Mouse (Mus musculus): ENCODE results near the gene Pald1. TPM values are rescaled to one million over a fixed set of nuclear protein-coding genes. Genes with fewer than 3 reads are reported as not detected.

The Pald1 gene
- polyA plus RNA-seq, 1 experiment from 2014 or later = 35.7 TPM

- peaks cover 19% of the 10 kb centered on the region for H3K4me1 ChIP-seq (replicated peaks)
- H3K4me3 ChIP-seq = no peak overlapping the region
- DNase-seq (ENCODE audit: low spot score) = no peak
- no peaks in the 10 kb centered on the region for H3K27me3 ChIP-seq (ENCODE audit: insufficient read depth, poor library complexity, severe bottlenecking)
- WGBS = 80% methylated on average over 8 of the region's 8 CpGs
- peaks cover 32% of the 10 kb centered on the region for H3K36me3 ChIP-seq
- no peak overlapping the region for H3K27ac ChIP-seq
- H3K9me3 ChIP-seq = peaks cover 7% of the 10 kb centered on the region; the same call in 1 of the 2 replicates
Observed at GRCm38 (mm10) chr10:61359411-61359810, 23.9 kb downstream of the Pald1 start.

- Histone ChIP-seq H3K27me3 (ENCODE audit: insufficient read depth, poor library complexity, severe bottlenecking) (no peaks in the 10 kb centered on the region), H3K4me1 (replicated peaks) (peaks cover 12% of the 10 kb centered on the region), H3K4me3 (no peak overlapping the region), H3K36me3 (peaks cover 42% of the 10 kb centered on the region), H3K27ac (0 out of 2 replicates have a peak overlapping the region, but pooled peaks have one; percentile 23), H3K9me3 (peaks cover 7% of the 10 kb centered on the region; the same call in 1 of the 2 replicates)
- WGBS = 66% methylated on average over 8 of the region's 8 CpGs
- DNase-seq (ENCODE audit: low spot score) = no peak
Observed at GRCm38 (mm10) chr10:61357658-61358057, 25.7 kb downstream of the Pald1 start.

GRCm38 (mm10) chr10:61356568-61356967, 26.8 kb downstream of the Pald1 start:
- Histone ChIP-seq H3K36me3 (peaks cover 53% of the 10 kb centered on the region), H3K4me3 (no peak overlapping the region), H3K27ac (no peak overlapping the region), H3K9me3 (peaks cover 7% of the 10 kb centered on the region; the same call in 1 of the 2 replicates), H3K27me3 (ENCODE audit: insufficient read depth, poor library complexity, severe bottlenecking) (no peaks in the 10 kb centered on the region), H3K4me1 (replicated peaks) (peaks cover 8% of the 10 kb centered on the region)
- DNase-seq (ENCODE audit: low spot score) = no peak
- 94% methylated on average over 8 of the region's 8 CpGs for WGBS

GRCm38 (mm10) chr10:61356095-61356494, 27.2 kb downstream of the Pald1 start:
- H3K27ac ChIP-seq = no peak overlapping the region
- no peaks in the 10 kb centered on the region for H3K27me3 ChIP-seq (ENCODE audit: insufficient read depth, poor library complexity, severe bottlenecking)
- peaks cover 54% of the 10 kb centered on the region for H3K36me3 ChIP-seq
- no peak overlapping the region for H3K4me3 ChIP-seq
- H3K9me3 ChIP-seq = peaks cover 6% of the 10 kb centered on the region; the same call in 1 of the 2 replicates
- DNase-seq (ENCODE audit: low spot score) = no peak
- H3K4me1 ChIP-seq (replicated peaks) = peaks cover 8% of the 10 kb centered on the region
- WGBS = 94% methylated on average over 5 of the region's 5 CpGs

- DNase-seq (ENCODE audit: low spot score) = no peak
- H3K4me1 ChIP-seq (replicated peaks) = peaks cover 8% of the 10 kb centered on the region
- no peak overlapping the region for H3K4me3 ChIP-seq
- peaks cover 56% of the 10 kb centered on the region for H3K36me3 ChIP-seq
- no peak overlapping the region for H3K27ac ChIP-seq
- H3K9me3 ChIP-seq = 0 out of 2 replicates have a peak, but pooled peaks cover 1% of the 10 kb centered on the region
- no peaks in the 10 kb centered on the region for H3K27me3 ChIP-seq (ENCODE audit: insufficient read depth, poor library complexity, severe bottlenecking)
- WGBS = 95% methylated on average over 13 of the region's 13 CpGs
Observed at GRCm38 (mm10) chr10:61355611-61356010, 27.7 kb downstream of the Pald1 start.

- 73% methylated on average over 4 of the region's 4 CpGs for WGBS
- DNase-seq (ENCODE audit: low spot score) = no peak
- Histone ChIP-seq H3K4me3 (no peak overlapping the region), H3K27me3 (ENCODE audit: insufficient read depth, poor library complexity, severe bottlenecking) (no peaks in the 10 kb centered on the region), H3K36me3 (peaks cover 90% of the 10 kb centered on the region), H3K9me3 (0 out of 2 replicates have a peak, but pooled peaks cover 3% of the 10 kb centered on the region), H3K4me1 (replicated peaks) (peaks cover 16% of the 10 kb centered on the region), H3K27ac (no peak overlapping the region)
Observed at GRCm38 (mm10) chr10:61351216-61351615, 32.1 kb downstream of the Pald1 start.

GRCm38 (mm10) chr10:61346374-61346773, 37.0 kb downstream of the Pald1 start:
- WGBS = 32% methylated on average over 10 of the region's 10 CpGs
- H3K4me1 ChIP-seq (replicated peaks) = peaks cover 34% of the 10 kb centered on the region
- DNase-seq (ENCODE audit: low spot score) = no peak
- H3K36me3 ChIP-seq = peaks cover 77% of the 10 kb centered on the region
- H3K27me3 ChIP-seq (ENCODE audit: insufficient read depth, poor library complexity, severe bottlenecking) = no peaks in the 10 kb centered on the region
- peak overlapping the region; percentile 66 for H3K27ac ChIP-seq
- H3K4me3 ChIP-seq = no peak overlapping the region
- 0 out of 2 replicates have a peak, but pooled peaks cover 3% of the 10 kb centered on the region for H3K9me3 ChIP-seq

GRCm38 (mm10) chr10:61345179-61345578, 38.2 kb downstream of the Pald1 start:
- Histone ChIP-seq H3K4me1 (replicated peaks) (peaks cover 45% of the 10 kb centered on the region), H3K27me3 (ENCODE audit: insufficient read depth, poor library complexity, severe bottlenecking) (no peaks in the 10 kb centered on the region), H3K27ac (peak overlapping the region; percentile 56; the same call in 1 of the 2 replicates), H3K36me3 (peaks cover 75% of the 10 kb centered on the region), H3K4me3 (no peak overlapping the region), H3K9me3 (0 out of 2 replicates have a peak, but pooled peaks cover 3% of the 10 kb centered on the region)
- 79% methylated on average over 8 of the region's 8 CpGs for WGBS
- no peak for DNase-seq (ENCODE audit: low spot score)

- H3K27me3 ChIP-seq (ENCODE audit: insufficient read depth, poor library complexity, severe bottlenecking) = no peaks in the 10 kb centered on the region
- peaks cover 66% of the 10 kb centered on the region for H3K36me3 ChIP-seq
- DNase-seq (ENCODE audit: low spot score) = peak; percentile 69
- peaks cover 45% of the 10 kb centered on the region for H3K4me1 ChIP-seq (replicated peaks)
- no peaks in the 10 kb centered on the region for H3K9me3 ChIP-seq
- H3K27ac ChIP-seq = no peak overlapping the region
- no peak overlapping the region for H3K4me3 ChIP-seq
- 57% methylated on average over 8 of the region's 8 CpGs for WGBS
Observed at GRCm38 (mm10) chr10:61343950-61344349, 39.4 kb downstream of the Pald1 start.

- Histone ChIP-seq H3K4me3 (no peak overlapping the region), H3K4me1 (replicated peaks) (peaks cover 41% of the 10 kb centered on the region), H3K27ac (no peak overlapping the region), H3K9me3 (no peaks in the 10 kb centered on the region), H3K27me3 (ENCODE audit: insufficient read depth, poor library complexity, severe bottlenecking) (no peaks in the 10 kb centered on the region), H3K36me3 (peaks cover 60% of the 10 kb centered on the region)
- no peak for DNase-seq (ENCODE audit: low spot score)
- WGBS = 95% methylated on average over 13 of the region's 13 CpGs
Observed at GRCm38 (mm10) chr10:61342750-61343149, 40.6 kb downstream of the Pald1 start.

- H3K36me3 ChIP-seq = peaks cover 50% of the 10 kb centered on the region
- whole genome bisulfite sequencing = 77% methylated on average over 6 of the region's 6 CpGs
- peak; percentile 71 for DNase-seq (ENCODE audit: low spot score)
Observed at GRCm38 (mm10) chr10:61341557-61341956, 41.8 kb downstream of the Pald1 start.

GRCm38 (mm10) chr10:61341045-61341444, 42.3 kb downstream of the Pald1 start:
- DNase-seq (ENCODE audit: low spot score) = no peak
- 86% methylated on average over 5 of the region's 5 CpGs for WGBS
- peaks cover 49% of the 10 kb centered on the region for H3K36me3 ChIP-seq
- no peak overlapping the region for H3K4me3 ChIP-seq
- H3K4me1 ChIP-seq (replicated peaks) = peaks cover 30% of the 10 kb centered on the region
- H3K27me3 ChIP-seq (ENCODE audit: insufficient read depth, poor library complexity, severe bottlenecking) = no peaks in the 10 kb centered on the region
- no peak overlapping the region for H3K27ac ChIP-seq
- H3K9me3 ChIP-seq = no peaks in the 10 kb centered on the region

More at GRCm38 (mm10) chr10:61341557-61341956, 41.8 kb downstream of the Pald1 start:
- no peaks in the 10 kb centered on the region for H3K9me3 ChIP-seq
- no peaks in the 10 kb centered on the region for H3K27me3 ChIP-seq (ENCODE audit: insufficient read depth, poor library complexity, severe bottlenecking)
- H3K4me3 ChIP-seq = no peak overlapping the region
- peaks cover 33% of the 10 kb centered on the region for H3K4me1 ChIP-seq (replicated peaks)
- no peak overlapping the region for H3K27ac ChIP-seq

GRCm38 (mm10) chr10:61340247-61340646, 43.1 kb downstream of the Pald1 start:
- H3K27me3 ChIP-seq (ENCODE audit: insufficient read depth, poor library complexity, severe bottlenecking) = no peaks in the 10 kb centered on the region
- DNase-seq (ENCODE audit: low spot score) = no peak
- WGBS = 42% methylated on average over 9 of the region's 9 CpGs
- H3K9me3 ChIP-seq = no peaks in the 10 kb centered on the region
- peaks cover 23% of the 10 kb centered on the region for H3K4me1 ChIP-seq (replicated peaks)
- H3K27ac ChIP-seq = no peak overlapping the region
- H3K4me3 ChIP-seq = no peak overlapping the region
- H3K36me3 ChIP-seq = peaks cover 49% of the 10 kb centered on the region

- no peak for DNase-seq (ENCODE audit: low spot score)
- Histone ChIP-seq H3K27ac (no peak overlapping the region), H3K36me3 (peaks cover 42% of the 10 kb centered on the region), H3K4me1 (replicated peaks) (peaks cover 17% of the 10 kb centered on the region), H3K4me3 (no peak overlapping the region), H3K9me3 (no peaks in the 10 kb centered on the region), H3K27me3 (ENCODE audit: insufficient read depth, poor library complexity, severe bottlenecking) (no peaks in the 10 kb centered on the region)
- WGBS = 92% methylated on average over 9 of the region's 9 CpGs
Observed at GRCm38 (mm10) chr10:61339216-61339615, 44.1 kb downstream of the Pald1 start.
